Mouse (Mus musculus) megakaryocyte-erythroid progenitor cell, adult 5-6 weeks (primary cell): ENCODE results near the gene Cd3e. TPM values are rescaled to one million over a fixed set of nuclear protein-coding genes. Genes with fewer than 3 reads are reported as not detected.
A peak's percentile ranks its signal among the peaks of the same experiment; 100 is the strongest.
"Not testable (repeated sequence)": the region's sequence is repeated elsewhere in the genome, so short reads cannot be mapped to it uniquely, and the experiment has no call there.

Source experiments
- ATAC-seq: replicated peaks from 2 replicates; pipeline ENCODE4 v1.8.0; 2016; ENCODE audit warnings: mild to moderate bottlenecking, inconsistent platforms; ENCODE audit not compliant: severe bottlenecking, poor library complexity, low FRiP score, low TSS enrichment
- total RNA-seq, 2 experiments: library from RNA; stranded (forward) in 1 of 2; stranded (reverse) in 1 of 2; fragments of 200-1000, 215-1000 nt in 1 of 2; fragments of >200 nt in 1 of 2; fragmentation: Nextera tagmentation in 1 of 2; gene quantifications; 2 replicates each; pipeline ENCODE4 v1.2.3; 2014 to 2017

The Cd3e gene
- 10.5 and 20.5 TPM in 2 replicates for total RNA-seq (2014; fragmentation: Nextera tagmentation)
- not detected in 2 replicates for total RNA-seq (2017)

- no peak for ATAC-seq
Measured at GRCm38 (mm10) chr9:45009180-45010078, at the start of gene Cd3e. Gene Cd3e (minus strand): TSS chr9:45009627.

- no peak for ATAC-seq
Measured at GRCm38 (mm10) chr9:45058304-45058940, 49.0 kb upstream of the Cd3e start.

- ATAC-seq = 0 out of 2 replicates have a peak, but pooled peaks have one; percentile 55
Measured at GRCm38 (mm10) chr9:45055082-45055713, 45.8 kb upstream of the Cd3e start, which contains the start of gene Mpzl3. Gene Mpzl3 (plus strand): TSS chr9:45055186.

- ATAC-seq = no peak
Measured at GRCm38 (mm10) chr9:45050301-45050700, 40.9 kb upstream of the Cd3e start.

- no peak for ATAC-seq
Measured at GRCm38 (mm10) chr9:45049731-45050130, 40.3 kb upstream of the Cd3e start.

- no peak for ATAC-seq
Measured at GRCm38 (mm10) chr9:45048511-45048910, 39.1 kb upstream of the Cd3e start.

GRCm38 (mm10) chr9:45046973-45047372 lies 37.5 kb upstream of the Cd3e start:
- no peak for ATAC-seq

GRCm38 (mm10) chr9:45042947-45043346 lies 33.5 kb upstream of the Cd3e start:
- no peak for ATAC-seq

- no peak for ATAC-seq
Measured at GRCm38 (mm10) chr9:45042056-45042720, 32.8 kb upstream of the Cd3e start.

- peak; percentile 83 for ATAC-seq
Measured at GRCm38 (mm10) chr9:45041131-45041838, 31.9 kb upstream of the Cd3e start.

- ATAC-seq = no peak
Measured at GRCm38 (mm10) chr9:45040066-45040845, 30.8 kb upstream of the Cd3e start.

GRCm38 (mm10) chr9:45039499-45039898 lies 30.1 kb upstream of the Cd3e start, which contains the start of gene Mpzl2:
Gene Mpzl2 (plus strand): TSS chr9:45039799.
- no peak for ATAC-seq

GRCm38 (mm10) chr9:45037803-45038202 lies 28.4 kb upstream of the Cd3e start:
- ATAC-seq = not testable (repeated sequence)

GRCm38 (mm10) chr9:45034526-45034925 lies 25.1 kb upstream of the Cd3e start:
- ATAC-seq = no peak

GRCm38 (mm10) chr9:45032261-45032660 lies 22.8 kb upstream of the Cd3e start:
- no peak for ATAC-seq

- ATAC-seq = no peak
Measured at GRCm38 (mm10) chr9:45030341-45030740, 20.9 kb upstream of the Cd3e start.

GRCm38 (mm10) chr9:45027376-45027775 lies 17.9 kb upstream of the Cd3e start:
- ATAC-seq = no peak

GRCm38 (mm10) chr9:45024187-45024586 lies 14.8 kb upstream of the Cd3e start:
- no peak for ATAC-seq
